Mouse (Mus musculus) fat pad, adult 2 months (tissue): ENCODE measurements around the gene Usp35.

Source experiments
- DNase-seq: peaks from one replicate; pipeline ENCODE4 v3.0.0-alpha.2; 2011; ENCODE audit warnings: low read depth, low spot score; ENCODE audit errors: extremely low read depth

The Usp35 gene

GRCm38 (mm10) chr7:97331726-97332666 is at the start of gene Usp35, which contains the start of gene Kctd21:
Usp35 (minus strand) TSS chr7:97332020.
Kctd21 (plus strand) TSS chr7:97332327.
- peak; percentile 25 for DNase-seq

DNA sequence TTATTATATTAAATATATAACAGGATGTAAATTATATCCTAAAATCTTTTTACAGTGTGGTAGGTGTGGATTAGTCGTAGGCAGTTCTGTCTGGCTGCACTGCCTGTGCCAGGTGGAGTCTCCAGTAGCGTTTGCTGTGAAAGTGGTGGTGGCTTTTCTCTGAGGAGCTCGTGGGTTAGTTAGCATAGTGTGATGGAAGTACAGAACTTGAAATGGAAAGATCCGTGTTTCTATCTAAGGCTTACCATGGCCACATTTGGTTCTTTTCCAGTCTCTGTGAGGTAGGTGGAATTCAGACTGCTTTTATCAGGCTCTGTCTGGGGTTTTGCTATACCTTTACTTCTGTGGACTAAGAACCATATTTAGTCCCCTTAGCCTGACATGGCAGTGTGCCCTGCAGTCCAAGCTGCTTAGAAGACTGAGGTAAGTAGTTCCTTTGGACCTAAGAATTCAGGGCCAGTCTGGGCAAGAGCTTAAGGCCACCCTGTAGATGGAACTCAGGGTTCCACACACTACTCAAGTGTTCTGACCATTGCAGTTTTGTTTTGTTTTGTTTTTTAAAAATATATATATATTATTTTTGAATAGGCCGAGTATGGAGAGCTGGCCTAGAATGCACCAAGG is 48.8 kb upstream of the Usp35 start:
- DNase-seq, result no peak

DNA sequence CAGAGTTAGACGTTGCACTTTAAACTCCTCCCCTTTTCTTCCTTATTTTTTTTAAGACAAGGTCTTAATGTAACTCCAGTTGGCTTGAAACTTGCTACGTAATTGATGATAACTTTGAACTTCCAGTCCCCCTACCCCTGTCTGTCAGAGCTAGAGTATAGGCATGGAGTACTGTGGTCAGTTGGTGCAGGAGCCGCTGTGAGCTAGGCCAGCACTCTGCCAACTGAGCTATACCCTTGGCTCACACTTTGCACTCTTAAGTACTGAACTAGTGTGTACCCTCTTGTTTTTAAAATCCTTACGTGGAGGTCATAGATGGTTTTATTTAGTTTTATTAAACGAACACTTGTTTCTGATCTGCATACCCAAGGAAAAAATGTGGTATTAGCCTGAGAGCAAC is 47.5 kb upstream of the Usp35 start:
- DNase-seq, result no peak

DNA sequence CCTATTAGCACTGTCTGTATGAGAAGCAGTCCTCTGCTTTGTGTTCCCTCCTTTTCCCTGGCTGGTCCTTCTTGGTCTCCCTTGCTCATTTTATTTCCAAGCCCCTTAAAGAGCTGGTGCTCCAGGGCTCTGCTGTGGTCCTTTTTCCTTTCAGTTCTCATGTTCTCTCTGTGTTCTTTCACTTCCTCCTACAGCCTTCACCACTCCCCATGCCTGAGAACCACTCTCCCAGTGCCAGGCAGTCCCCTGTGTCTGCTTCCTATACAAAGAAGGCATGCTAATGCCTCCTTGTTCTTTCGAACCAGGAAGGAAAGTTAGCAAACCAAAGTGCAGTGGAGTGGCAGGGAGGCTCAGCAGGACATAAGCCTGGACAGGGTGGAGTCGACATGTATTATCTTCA is 44.1 kb upstream of the Usp35 start:
- DNase-seq, result no peak

- no peak for DNase-seq
These were observed 43.3 kb upstream of the Usp35 start for GRCm38 (mm10) chr7:97375101-97375500.

GRCm38 (mm10) chr7:97365887-97366286 is 34.1 kb upstream of the Usp35 start:
- no peak for DNase-seq

DNA sequence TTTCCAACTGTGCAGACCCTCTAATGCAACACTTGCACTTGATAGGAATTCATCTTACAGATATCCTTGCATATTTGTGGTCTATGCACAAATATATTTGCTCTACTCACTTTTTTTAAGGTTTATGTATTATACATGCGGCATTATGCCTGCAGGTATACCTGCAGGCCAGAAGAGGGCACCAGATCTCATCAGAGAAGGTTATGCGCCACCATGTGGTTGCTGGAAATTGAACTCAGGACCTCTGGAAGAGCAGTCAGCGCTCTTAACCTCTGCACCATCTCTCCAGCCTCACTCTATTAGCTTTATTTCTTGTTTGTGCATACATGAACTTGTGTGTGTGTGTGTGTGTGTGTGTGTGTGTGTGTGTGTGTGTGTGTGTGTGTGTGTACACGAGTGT is 29.6 kb upstream of the Usp35 start:
- DNase-seq, result no peak

DNA sequence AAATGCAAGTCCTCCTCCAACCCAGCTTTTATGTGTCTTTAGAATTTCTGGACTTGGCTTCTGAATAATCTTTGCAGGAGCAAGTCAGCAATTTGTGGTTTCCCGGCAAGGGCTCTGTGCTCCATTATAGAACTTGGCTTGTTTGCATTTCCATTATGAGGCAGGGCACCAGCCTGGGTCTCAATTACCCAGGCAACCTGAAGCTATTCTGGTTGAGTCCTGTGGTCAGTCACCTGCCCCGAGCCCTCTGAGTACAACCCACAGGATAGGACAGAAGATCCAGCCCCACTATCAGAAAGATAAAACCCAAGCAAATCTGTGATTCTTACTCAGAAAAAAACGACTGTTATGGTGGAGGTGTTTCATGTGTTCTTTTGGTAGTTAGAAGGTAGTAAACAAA is 29.1 kb upstream of the Usp35 start:
- DNase-seq, result no peak

- no peak for DNase-seq
These were observed 28.3 kb upstream of the Usp35 start for GRCm38 (mm10) chr7:97360166-97360565.

DNA sequence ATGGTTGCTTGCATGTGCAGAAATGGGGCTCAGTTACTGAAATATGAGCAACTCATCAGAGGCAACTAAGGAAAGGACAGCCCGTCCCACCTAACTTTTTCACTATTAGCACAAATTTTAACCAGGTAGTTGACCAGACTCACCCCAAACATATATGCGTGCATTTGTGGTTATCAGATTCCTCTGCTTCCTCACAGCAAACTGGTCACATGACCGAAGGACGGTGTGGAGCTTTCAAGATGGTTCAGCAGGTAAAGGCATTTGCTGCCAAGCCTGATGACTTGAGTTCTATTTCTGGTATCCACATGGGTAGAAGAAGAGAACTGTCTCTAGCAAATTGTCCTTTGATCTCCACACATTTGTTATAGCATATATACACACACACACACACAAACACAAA is 26.5 kb upstream of the Usp35 start:
- DNase-seq, result no peak

DNA sequence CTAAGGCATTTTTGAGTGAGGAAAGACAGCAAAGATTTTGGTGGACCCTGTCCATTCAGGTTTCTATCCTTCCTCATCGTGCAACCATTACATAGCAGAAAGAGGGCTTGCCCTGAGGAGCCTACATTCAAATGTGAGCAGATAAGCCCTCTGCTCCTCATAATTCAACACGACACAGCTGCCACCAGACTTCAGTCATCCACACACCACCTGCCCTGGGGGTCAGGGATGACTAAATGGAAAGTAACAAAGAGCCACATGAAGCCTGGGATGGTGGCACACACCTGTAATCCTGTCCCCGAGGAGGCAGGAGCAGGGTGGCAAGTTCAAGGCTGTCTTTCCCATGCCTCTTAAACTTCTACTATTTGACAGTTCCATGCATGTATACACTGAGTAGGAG is 26.0 kb upstream of the Usp35 start:
- no peak for DNase-seq

GRCm38 (mm10) chr7:97356875-97357276 is 25.1 kb upstream of the Usp35 start:
- no peak for DNase-seq

DNA sequence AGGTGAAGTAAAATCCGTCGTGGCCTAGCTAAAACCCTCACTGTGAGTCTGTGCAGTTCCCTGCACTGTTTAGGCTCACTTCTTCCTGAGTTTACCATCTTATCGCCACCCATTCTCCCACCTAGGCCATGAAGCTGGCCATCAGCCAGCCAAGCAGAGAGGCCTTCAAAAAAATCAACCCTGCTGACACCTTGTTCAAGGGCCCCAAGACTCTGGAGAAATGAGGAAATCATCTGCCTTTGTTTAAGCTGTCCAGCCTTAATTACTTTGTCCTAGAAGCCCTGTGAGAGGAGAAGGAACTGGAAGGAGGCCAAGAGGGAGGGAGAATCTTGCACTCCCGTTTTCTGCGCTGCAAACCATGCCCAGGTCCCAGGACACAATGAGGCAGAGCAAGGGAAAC is 24.4 kb upstream of the Usp35 start:
- DNase-seq, result no peak

DNA sequence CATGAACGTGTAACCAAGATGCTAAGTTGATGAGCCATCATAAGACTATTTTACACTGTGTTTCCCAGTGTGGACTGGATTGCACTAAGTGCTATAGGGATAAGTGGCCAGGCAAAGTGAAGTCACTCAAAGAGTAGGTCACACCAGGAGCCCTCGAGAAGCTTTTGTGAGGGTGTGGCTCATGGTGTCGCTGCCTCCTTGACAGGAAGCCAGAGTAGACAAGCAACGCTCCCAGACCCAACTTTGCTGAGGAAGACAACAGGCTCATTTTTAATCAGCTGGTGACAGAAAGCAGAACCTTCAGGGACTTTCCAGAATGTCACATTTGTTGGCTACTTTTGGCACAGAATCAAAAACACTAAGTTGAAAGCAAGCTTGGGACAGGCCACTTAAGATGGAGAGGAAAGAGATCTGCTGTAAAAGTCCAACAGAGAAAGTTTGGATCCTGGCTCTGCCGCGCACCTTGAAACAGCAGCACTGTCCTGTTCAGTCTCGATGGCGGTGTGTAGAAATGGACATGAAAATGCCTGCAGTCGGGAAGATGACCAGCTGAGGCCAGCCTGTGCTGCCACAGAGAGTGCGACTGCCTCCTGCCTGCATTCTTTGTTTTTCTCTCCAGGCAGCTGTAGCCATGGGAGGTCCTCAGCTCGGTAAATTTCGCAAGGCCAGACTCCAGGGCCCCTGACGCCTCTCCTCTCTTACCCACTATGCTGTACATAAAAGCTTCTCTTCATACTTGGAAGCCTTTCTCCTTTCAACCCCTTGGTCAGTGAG is 23.4 kb upstream of the Usp35 start:
- no peak for DNase-seq

DNA sequence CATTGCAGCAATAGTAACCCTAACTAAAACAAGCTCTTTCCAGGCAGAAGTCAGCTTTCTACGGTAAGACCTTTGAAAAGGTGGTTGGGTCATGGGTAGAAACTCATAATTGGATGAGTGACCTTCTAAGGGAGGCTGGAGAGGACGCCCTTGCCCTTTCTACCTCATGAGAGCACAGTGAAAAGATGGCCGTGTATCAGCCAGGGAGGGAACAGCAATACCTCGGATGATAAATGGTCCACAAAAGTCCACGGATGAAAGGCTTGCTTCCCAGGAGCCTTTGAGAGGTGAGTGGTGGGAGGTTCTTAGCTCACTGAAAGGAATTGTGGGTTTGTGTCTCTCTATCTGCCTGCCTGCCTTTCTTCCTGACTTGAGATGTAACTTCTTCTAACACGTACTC is 21.5 kb upstream of the Usp35 start:
- DNase-seq, result no peak

DNA sequence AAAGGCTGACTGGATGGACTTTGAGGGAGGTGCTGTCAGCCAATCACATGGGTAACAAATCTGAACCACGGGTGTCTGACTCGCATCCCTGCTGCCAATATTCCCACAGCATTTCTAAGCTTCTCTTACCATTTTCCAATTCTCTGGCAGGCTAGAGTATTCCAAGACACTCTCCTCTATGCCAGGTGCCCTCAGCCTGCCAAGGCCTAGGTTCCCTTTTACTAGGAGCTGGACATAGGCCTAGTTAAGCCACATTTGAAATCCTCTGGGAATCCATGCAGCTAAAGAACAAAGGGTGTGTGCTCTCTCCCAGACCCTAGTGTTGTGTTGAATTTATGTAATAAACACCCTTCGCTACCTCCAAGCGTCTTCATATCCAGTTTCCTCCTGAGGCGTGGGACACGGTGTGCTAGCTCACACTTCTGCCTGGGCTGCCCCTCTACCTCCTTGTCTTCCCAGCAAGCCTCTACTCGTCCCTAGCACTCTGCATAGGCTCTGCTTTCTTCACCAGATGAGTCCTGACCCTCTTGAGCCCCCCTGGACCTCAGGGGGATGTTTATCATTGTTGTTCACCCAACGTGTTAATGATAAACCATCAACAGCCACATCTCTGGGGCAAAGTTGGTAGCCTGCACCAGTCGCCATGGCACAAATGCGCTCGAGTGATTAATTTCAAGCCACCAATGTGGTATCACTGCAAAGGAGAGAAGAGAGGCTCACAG is 20.1 kb upstream of the Usp35 start:
- DNase-seq, result no peak

GRCm38 (mm10) chr7:97350891-97351290 is 19.1 kb upstream of the Usp35 start:
- DNase-seq, result no peak

DNA sequence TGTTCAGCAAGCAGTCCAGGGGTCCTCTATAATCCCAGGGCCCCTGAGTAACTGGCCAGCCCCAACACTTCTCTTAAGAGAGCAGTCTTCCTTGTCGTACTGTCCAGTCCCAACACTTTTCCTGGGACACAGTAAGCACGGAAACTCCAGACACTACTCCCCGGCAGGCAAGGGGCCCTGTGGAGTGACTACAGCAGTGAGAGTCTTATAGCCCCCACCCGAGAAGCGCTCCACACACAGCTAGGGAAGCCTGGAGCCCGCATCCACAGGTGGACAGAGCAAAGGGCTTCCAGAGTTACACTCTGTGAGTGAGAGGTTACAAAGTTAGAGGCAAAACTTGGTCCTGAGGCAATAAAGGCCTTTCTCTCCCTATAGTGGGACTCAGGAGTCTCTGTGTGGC is 17.6 kb upstream of the Usp35 start:
- DNase-seq, result no peak

DNA sequence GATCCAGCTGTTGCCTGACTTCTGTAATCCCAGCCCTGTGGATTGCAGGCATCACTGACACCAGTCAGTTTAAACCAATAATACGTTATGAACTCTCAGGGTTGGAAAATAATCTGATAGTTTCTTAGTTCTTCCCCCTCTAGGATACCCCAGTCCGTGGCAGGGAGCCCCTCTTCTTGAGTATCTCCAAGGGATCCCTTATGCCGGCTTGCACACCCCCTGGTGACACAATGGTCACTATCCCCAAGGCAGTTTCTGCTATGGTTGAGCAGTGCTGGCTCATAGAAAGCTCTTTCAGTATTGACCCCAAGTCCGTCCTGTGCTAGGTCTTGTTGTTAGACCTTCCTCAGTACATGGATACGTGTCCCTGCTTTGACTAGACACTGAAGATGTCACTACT is 17.0 kb upstream of the Usp35 start:
- DNase-seq, result no peak

DNA sequence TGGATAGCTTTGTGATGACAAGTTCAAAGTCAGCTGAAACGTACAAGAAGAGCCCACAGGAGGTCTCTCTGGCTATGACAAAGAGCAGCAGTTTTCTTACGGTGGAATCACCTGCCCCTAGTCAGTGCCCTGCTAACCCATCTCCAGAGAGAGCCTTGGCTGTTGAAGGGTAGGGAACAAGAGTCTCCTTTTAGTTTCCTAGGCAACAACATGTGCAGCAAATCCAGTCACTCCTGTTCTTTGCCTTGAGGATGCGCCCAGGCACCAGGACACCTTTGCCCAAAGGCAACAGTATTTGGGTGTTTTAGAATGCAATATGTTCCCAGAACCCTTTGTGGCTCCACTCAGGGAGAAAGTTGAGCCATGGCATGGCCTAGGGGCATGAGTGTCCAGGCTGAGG is 16.5 kb upstream of the Usp35 start:
- DNase-seq, result no peak

DNA sequence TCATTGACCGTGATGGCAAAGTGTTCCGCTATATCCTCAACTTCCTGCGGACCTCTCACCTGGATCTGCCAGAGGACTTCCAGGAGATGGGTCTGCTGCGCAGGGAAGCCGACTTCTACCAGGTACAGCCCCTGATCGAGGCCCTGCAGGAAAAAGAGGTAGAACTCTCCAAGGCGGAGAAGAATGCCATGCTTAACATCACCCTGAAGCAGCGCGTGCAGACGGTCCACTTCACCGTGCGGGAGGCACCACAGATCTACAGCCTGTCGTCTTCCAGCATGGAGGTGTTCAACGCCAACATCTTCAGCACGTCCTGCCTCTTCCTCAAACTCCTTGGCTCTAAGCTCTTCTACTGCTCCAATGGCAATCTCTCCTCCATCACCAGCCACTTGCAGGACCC is 15.6 kb upstream of the Usp35 start:
- DNase-seq, result no peak
